Mouse (Mus musculus) lung, adult 18-20 months (tissue): ENCODE measurements around the gene Ccr7.

ENCODE experiments used
- DNase-seq, 2 experiments: peaks; one replicate each; pipeline ENCODE4 v3.0.0; 2022; ENCODE audit warnings: mixed read lengths in 2 of 2

Gene Ccr7

GRCm38 (mm10) chr11:99113111-99113510 lies 41.8 kb downstream of the Ccr7 start:
- DNase-seq: no peak

- no peak for DNase-seq
Observed at GRCm38 (mm10) chr11:99112700-99113099, 42.2 kb downstream of the Ccr7 start.

- DNase-seq: no peak
Observed at GRCm38 (mm10) chr11:99111631-99112030, 43.2 kb downstream of the Ccr7 start.

- DNase-seq: no peak
Observed at GRCm38 (mm10) chr11:99111155-99111554, 43.7 kb downstream of the Ccr7 start.

- no peak for DNase-seq
Observed at GRCm38 (mm10) chr11:99110370-99111110, 44.3 kb downstream of the Ccr7 start.

- DNase-seq: no peak
Observed at GRCm38 (mm10) chr11:99108296-99108695, 46.6 kb downstream of the Ccr7 start.

GRCm38 (mm10) chr11:99105981-99106726 lies 48.7 kb downstream of the Ccr7 start:
- DNase-seq: no peak

GRCm38 (mm10) chr11:99104609-99105410 lies 50.1 kb downstream of the Ccr7 start:
- DNase-seq: no peak

GRCm38 (mm10) chr11:99102575-99103270 lies 52.2 kb downstream of the Ccr7 start:
- no peak for DNase-seq

GRCm38 (mm10) chr11:99101693-99102092 lies 53.2 kb downstream of the Ccr7 start:
- DNase-seq: no peak

- no peak for DNase-seq
Observed at GRCm38 (mm10) chr11:99100215-99100614, 54.7 kb downstream of the Ccr7 start.

- no peak for DNase-seq
Observed at GRCm38 (mm10) chr11:99099516-99099915, 55.4 kb downstream of the Ccr7 start.

GRCm38 (mm10) chr11:99098924-99099323 lies 56.0 kb downstream of the Ccr7 start:
- DNase-seq: no peak

- DNase-seq: no peak
Observed at GRCm38 (mm10) chr11:99096996-99097774, 57.7 kb downstream of the Ccr7 start.

GRCm38 (mm10) chr11:99096417-99096816 lies 58.5 kb downstream of the Ccr7 start:
- no peak for DNase-seq

GRCm38 (mm10) chr11:99095759-99096158 lies 59.1 kb downstream of the Ccr7 start:
- DNase-seq: no peak

- no peak for DNase-seq
Observed at GRCm38 (mm10) chr11:99094911-99095676, 59.8 kb downstream of the Ccr7 start.
